Mouse (Mus musculus): Measurements from ENCODE around the gene Mt2.

Gene Mt2

DNA sequence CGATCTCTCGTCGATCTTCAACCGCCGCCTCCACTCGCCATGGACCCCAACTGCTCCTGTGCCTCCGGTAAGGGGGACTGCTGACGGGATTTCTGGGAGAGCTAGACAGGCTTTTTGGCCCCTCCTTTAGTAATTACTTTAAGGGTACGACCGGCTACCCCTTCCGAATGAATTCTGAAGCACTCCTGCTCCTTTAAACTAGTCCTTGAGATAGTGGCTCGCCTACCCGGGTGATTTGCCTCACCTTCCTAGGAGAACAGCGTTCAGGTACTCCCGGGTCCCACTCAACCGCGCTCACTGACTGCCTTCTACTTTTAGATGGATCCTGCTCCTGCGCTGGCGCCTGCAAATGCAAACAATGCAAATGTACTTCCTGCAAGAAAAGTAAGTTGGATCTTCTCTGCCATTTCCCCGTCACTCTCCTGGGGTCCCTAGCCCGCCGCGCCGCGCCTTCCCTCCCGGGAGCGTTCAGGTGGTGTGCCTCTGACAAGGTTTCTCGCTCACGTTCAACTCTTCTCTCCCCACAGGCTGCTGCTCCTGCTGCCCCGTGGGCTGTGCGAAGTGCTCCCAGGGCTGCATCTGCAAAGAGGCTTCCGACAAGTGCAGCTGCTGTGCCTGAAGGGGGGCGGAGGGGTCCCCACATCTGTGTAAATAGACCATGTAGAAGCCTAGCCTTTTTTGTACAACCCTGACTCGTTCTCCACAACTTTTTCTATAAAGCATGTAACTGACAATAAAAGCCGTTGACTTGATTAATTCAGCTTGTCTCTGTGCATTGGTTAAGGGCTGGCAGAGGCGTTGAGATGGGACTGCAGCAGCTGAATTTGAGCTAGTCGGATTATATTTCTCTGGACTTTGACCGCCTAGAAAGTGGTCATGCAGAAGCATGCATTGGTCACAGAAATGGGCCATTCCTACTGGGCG lies 607 bp downstream of the Mt2 start:
- peak; percentile 69 for DNase-seq (ENCODE audit: low read depth, low spot score)

DNA sequence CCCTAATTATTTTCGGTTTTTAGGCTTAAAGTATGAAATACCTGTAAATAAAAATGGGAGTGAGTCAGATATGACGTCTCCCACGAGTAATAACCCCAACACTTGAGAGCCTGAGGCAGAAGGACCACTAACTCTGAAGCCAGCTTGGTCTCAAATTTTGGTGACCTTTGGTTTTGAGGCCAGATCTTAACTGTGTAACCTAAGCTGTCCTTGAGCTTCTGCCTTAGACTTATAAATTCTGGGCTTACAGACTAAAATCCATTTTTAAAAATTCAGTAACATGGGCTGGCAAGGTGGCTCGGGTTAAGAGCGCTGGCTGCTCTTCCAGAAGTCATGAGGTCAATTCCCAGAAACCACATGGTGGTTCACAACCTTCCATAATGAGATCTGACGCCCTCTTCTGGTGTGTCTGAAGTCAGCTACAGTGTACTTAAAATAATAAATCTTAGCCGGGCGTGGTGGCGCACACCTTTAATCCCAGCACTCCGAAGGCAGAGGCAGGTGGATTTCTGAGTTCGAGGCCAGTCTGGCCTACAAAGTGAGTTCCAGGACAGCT lies 1.5 kb downstream of the Mt2 start:
- no peak for DNase-seq (ENCODE audit: low read depth, low spot score)

DNA sequence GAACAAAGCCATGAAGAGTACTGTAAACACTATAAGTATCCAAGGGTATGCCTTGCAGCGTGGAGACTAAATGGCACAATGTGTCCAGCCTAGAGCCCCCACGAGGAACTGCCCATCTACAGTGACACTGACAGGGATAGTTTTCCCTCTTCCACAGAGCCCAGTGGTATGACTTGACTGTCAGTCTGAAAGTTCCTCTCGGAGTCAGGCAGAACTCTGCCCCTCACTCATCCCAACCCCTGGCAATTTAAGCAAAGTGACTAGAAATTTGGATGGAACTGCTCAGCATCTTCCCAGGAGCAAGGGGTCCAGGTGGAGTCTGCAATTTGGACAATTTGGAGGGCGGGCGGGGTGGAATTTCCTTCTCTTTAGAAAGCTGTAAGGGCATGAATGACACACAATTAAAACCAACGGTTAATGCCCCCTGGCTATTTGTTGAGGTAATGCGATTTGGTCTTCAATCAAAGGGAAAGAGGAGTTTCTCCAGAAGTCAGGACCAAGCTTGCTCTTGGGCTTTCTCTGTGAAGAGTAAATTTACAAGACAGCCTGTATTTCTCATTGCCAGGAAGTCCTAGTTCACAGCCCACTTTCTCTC lies 2.3 kb downstream of the Mt2 start:
- DNase-seq (ENCODE audit: low read depth, low spot score): no peak

DNA sequence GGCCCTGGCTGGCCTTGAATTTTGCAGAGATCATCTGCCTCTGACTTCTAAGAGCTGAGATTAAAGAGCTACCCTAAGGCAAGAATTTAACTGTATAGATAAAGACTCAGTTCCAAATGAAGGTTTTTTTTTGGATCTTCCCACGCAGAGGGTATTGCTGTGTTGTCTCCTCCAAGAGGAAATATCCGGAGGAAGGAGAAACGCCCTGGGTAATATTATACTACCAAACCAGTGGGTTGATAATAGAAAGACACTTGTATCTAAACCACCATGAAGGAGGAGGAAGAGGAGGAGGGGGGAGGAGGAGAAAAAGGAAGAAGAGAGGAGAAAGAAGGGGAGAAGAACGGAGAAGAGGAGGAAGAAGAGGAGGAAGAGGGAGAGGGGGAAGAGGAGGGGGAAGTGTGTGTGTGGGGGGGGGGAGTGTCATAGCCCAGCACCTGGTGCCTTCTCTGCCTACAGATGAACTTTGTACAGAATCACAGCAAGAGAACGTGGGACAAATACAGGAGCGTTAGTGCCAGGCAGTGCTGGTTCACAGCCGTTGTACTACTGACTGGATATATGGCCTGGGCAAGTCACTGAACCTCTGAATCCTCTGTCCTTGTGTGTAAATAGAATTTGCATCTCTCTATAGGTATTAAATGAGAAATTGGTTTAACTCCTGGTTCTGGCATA lies 5.4 kb downstream of the Mt2 start:
- no peak for DNase-seq (ENCODE audit: low read depth, low spot score)

DNA sequence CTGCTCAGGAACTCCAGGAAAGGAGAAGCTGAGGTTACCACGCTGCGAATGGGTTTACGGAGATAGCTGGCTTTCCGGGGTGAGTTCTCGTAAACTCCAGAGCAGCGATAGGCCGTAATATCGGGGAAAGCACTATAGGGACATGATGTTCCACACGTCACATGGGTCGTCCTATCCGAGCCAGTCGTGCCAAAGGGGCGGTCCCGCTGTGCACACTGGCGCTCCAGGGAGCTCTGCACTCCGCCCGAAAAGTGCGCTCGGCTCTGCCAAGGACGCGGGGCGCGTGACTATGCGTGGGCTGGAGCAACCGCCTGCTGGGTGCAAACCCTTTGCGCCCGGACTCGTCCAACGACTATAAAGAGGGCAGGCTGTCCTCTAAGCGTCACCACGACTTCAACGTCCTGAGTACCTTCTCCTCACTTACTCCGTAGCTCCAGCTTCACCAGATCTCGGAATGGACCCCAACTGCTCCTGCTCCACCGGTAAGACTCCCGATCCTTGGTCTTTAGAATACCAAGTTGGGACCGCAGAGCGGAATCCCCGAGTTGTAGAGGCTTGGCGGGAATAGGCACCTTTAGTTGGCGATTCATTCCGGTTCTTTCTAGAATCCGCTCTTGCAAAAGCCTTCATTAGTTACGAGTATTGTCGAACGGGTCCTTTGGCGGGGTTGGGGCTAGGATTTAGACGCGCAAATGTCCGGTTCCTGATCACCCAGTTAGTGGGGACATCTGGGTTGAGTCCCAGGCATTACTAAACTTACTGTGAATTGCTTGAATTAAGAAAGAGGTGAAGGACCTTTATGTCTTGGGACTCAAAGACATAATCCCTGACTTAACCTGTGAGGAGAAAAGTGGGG lies 6.6 kb downstream of the Mt2 start, which contains the start of gene Mt1:
Gene Mt1, plus strand, starts transcription at position 226 of the 856 bp plus-strand sequence.
- no peak for DNase-seq (ENCODE audit: low read depth, low spot score)

DNA sequence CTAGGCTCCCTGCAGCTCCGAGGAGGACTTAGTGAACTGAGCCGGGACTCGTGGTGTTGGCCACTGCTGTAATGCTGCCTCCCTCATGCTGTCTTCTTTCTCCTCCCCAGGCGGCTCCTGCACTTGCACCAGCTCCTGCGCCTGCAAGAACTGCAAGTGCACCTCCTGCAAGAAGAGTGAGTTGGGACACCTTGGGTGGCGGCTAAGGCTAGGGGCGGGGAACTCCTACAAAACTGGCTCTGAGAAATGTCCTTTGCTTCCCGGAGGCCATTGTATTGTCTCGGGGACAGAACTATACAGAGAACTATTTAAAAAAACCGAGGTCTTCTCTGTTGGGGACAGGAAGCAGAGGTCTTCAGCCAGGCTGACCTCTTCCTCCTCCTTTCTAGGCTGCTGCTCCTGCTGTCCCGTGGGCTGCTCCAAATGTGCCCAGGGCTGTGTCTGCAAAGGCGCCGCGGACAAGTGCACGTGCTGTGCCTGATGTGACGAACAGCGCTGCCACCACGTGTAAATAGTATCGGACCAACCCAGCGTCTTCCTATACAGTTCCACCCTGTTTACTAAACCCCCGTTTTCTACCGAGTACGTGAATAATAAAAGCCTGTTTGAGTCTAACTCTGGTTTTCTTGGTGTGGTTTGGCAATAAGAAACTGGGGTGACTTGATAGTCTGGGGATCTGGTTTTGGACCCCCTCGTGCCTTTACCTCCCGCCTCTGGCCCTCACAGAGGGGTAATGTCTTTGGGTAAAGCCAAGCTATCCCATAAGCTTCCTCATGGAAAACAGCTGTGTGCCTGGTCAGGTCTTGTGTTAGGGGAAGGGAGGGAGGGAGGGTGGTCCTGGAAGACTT lies 7.5 kb downstream of the Mt2 start:
- DNase-seq (ENCODE audit: low read depth, low spot score): no peak

DNA sequence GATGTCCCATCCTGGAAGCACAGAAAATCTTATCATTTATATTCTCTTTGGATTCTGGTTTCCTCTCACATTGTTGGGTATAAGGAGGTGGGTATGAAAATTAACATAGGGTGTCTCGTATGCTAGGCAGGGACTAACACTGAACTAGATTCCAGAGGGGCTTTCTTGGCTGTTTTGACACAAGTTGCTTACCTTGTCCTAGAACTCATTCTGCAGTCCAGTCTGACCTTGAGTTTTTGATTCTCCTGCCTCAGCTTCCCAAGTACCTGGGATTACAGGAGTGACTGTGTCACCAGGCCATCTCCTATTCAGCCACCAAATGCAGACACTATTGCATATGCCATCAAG lies 8.1 kb downstream of the Mt2 start:
- no peak for DNase-seq (ENCODE audit: low read depth, low spot score)

DNA sequence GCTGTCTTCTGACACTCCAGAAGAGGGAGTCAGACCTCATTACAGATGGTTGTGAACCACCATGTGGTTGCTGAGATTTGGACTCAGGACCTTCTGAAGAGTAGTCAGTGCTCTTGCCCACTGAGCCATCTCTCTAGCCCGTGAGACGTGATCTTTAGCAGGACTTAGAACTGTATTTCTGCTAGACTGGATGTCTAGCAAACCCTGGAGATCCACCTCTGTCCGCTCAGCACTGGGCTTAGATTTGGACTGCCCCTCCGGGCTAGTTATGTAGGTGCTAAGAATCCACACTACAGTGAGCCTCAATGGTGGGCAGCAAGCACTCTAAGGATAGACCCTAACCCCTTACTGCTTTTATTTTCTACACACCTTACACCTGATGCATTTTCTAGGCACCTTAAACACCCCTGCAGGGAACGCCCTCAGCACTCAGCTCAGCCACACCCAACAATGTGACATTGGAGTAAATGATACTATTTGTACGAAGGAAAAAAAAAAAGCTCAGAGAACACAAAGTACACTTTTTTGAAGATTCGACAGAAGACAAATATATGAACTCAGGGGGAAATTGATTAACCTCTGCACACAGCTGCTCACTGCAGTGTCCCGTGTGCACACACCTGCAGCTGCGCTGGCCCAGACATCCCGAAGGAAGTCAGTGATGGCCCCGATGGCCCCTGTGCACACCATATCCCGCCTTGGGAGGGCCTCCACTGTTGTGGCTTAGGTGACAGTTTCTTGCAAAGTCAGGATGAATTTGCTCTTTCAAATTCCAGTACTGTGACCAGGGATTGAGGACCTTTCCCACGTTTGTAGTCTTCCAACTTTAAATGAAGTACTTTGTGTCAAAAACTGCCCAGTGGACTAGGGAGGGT lies 9.8 kb downstream of the Mt2 start:
- no peak for DNase-seq (ENCODE audit: low read depth, low spot score)

DNA sequence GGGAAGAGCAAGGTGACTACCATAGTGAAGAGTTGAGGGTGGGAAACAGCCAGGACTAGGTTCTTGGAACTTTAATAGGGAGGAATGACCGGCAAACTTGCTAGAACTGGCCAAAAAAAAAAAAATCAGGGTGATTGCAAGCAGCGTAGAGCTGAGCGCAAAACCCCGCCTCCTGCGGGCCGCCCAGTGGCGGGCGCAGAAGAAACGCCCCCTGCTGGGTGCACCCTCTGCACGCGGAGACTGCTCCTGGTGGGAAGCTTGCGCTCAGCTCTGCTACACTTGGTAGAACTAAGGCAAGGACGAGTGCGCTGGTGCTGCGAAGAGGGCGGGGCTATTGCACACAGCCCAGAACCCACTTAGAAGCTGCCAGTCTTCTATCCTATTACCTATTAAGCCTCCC lies 10.7 kb downstream of the Mt2 start:
- peak; percentile 90 for DNase-seq (ENCODE audit: low read depth, low spot score)

DNA sequence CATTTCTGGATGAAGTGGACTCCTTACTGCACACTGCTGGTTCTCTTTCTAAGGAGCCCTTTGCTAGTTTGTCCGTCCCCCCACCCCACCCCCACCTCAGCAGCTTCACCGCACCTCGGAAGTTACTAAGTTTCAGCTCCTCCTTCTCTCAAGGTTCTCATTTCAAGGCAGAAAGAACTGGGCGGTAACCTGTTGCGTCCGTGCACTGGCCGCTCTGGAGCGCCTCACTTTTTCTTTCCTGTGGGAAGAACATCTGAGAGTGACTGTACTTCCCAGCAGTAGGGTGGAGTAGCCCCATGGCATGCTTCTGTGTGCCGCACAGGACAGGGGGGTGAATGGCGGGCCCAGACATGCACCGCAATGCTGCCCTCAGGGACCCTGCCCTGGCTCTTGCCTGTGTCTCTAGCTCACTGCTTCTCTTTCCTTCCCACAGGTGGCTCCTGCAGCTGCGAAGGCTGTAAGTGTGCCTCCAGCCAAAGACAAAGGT lies 11.9 kb downstream of the Mt2 start:
- no peak for DNase-seq (ENCODE audit: low read depth, low spot score)

DNA sequence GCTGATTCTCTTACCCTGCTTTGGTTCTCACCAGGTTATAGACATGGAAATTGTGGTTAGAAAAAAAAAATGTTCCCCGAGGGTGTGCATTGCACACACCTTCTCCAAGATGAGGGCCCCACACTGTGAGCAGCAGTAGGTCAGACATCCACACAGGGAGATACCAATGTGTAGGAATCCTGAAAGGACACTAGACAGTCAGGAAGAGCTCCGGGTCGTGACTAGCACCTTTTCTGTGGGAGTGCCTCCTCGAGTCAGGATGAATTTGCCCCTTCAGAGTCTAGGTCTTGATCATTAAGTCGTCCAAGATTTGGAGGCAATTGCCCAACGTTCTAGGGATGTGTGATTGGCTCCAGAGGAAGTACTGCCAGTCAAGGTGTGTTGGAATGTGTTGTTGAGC lies 13.3 kb downstream of the Mt2 start:
- no peak for DNase-seq (ENCODE audit: low read depth, low spot score)

DNA sequence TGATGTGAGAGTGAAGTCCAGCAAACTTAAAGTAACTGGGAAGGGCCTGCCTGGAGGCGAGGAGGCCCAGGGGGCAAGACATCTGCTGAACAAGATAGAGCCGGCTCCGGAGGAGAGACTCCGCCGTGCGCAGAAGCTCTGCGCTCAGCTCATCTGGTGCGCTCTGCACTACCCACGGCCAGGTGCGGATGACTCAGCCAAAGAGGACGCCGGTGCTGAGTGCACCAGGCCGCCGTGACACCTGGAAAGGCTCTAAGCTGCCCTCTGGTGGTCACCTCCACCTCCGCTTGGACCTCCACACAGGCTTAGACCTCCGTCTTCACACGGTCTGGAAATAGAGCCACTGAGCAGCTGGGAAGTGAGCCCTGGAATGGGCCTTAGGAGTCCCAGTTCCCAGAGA lies 14.1 kb downstream of the Mt2 start:
- DNase-seq (ENCODE audit: low read depth, low spot score): peak; percentile 94

DNA sequence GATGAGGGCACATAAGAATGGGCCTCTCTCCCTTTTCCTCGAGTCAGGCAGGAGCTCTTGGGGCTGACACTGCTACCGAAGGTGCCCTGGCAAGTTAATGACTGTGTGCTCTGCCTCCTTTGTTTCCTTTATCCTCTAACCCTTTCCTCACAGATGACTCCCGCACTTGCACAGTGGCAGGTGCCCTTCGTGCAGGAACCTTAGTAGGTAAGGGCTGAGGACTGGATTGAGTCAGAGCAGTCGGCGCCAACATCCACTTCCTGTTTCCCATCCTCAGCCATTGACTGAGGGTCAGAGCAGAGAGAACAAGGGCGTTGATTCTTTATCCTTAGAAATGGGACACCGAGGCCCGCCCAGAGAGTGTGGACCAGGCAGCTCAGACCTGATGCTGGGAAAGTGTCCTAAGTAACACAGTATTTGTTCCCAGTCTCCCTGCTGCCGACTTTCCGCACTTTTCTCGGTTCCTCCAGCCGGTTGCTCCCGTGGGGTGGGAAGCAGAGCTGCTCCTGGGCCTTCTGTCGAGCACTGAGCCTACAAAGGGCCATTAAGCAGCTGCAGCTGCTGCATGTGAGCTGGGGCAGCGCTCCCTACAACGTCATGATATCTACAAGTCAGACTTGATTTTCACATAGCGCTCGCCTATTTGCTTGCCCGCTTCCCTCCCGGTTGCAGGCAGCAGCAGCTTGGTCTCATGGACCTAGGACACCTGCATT lies 15.0 kb downstream of the Mt2 start:
- DNase-seq (ENCODE audit: low read depth, low spot score): peak; percentile 69

DNA sequence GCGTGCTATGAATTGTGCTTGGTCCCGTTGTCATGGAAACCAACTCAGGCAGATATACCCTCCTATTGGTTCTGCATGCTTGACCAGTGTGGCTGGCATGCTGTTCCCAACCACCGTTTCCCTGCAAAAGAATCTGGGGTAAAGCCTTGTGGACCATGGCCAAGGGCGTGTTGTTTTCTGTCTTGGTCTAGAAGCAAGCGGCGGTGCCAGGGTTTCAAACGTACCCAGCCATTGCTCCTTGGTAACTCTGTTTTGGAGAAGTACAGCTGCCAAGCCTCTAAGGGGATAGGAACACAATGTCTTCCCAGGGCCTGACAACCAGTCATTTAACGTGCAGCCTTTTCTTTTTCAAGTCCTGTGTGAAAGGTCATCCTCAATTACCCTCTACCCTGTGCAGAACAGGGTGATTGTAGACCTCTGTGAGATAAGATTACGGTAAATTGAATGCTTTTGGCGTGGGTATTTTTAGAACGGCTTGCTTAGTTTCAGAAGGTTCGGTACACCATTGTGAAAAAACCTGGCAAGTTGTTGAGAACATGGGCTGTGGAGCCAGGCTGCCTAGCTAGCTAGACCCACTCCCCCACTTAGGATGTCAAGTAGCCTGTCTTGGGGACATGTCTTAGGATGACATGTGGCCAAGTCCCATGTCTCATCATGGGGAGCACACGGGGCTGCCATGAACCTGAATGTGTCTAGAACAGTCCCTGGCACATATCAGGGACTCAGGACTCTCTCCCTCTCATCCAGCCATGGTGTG lies 17.0 kb downstream of the Mt2 start:
- no peak for DNase-seq (ENCODE audit: low read depth, low spot score)

DNA sequence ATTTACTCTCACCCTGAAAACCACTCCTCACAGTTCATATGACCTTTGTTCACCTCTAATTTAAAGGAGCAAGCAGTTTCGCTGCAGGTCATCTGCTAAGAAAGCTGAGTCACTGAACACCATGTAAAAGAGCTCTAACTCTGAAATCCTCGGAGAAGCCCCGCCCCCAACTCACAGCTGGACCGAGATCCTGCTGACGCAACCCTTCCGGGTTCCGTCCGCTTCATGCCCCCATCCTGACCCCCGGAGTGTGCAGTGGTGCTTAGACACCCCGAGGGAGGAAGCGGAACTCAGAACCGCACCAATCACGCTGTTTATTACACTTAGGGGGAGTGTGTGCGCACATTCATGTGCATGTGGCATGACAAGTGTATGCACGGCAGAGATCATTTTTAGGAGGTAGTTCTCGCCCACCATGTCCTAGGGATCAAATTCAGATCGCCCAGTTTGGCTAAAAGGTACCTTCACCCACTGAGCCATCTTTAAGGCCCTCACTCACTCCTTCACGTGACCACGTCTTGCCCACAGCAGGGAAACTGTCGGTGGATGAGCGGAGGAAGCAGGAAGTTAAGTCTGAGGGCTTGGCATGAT lies 18.7 kb downstream of the Mt2 start:
- peak; percentile 94 for DNase-seq (ENCODE audit: low read depth, low spot score)

DNA sequence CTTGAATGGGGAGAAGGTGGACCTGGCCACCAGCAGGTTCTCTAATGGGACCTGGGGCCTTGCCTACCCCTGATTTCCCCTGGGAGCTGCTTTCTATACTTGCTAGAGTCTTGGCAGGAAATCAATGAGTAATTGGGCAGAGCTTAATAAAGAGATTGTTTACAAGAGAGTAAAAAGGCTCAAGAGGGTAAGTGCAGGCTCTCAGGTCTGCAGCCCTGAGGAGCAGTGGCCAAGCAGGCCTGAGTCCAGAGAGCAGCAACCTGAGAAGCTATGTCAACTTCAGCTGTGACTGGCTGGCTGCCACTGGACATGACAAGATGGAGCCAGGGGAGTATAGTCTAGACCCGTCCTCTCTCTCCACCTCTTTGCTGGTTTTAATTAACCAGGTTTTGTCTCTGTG lies 20.5 kb downstream of the Mt2 start:
- DNase-seq (ENCODE audit: low read depth, low spot score): no peak

DNA sequence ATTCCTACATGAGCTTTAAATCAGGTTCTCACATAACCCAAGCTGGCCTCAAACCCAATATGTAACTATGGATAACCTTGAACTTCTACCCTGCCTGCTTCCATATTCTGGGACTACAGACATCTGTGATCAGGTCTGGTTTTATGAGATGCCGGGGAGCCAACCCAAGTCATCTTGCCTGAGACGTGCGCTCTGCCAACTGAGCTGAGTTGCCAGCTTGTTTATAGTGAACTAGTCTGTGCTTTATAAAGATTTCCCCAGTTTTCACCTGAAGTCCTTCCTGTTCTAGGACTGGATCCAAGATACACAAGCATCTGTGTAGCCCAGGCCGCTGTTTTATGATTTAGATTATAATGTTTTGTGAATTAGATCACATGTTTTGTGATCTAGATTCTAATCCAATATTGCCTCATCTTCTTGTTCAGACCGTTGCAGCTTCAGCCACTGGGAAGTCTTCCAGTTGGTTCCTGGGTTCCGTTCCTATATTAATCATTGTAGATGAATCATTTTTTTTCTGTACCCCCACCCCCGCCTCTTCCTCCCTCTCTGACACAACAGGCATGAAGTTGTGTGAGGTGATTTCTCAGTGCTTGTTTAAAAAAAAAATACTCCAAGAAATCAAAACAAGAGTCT lies 22.2 kb downstream of the Mt2 start:
- DNase-seq (ENCODE audit: low read depth, low spot score): no peak

Data from A20 (cell line).